Mouse (Mus musculus): ENCODE results near the gene Rnf157.

DNA sequence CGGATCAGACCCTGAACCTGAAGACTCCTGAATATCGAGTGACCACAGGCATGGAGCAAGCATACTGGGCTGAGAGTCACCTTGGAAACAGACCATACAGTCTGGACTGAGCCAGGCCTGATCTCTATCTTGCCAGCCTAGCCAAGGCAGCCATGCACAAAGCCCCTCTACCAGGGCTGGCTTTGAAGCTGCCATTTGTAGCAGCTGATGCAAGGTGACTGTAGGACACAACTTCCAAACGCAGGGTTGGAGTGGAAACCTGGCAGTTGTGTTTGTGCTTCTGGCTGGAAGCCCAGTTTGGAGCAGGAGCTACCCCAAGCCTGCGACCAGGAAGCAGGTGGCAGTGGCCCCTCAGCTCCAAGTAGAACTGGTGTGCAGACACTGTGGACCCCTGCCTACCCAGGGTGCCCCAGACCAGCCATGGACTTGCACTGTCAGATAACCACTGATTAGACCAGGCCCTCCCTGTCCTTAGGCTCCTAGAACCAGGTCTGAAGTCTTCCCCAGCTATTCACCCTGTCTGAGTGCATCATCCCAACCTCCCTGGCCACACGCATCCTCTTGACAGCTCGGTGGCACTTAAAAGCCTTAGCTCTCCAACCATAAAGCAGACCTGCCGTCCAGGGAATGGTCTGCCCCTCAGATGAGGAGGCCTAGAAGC, 27.7 kb upstream of the Rnf157 start:
- TF ChIP-seq POLR2A (IDR thresholded peaks at IDR 0.05; ENCODE audit: insufficient read depth, low read depth, low read length) (no peak), CTCF (IDR thresholded peaks at IDR 0.05; ENCODE audit: insufficient read depth, low read depth, low read length) (no peak)

Measured in olfactory bulb, adult 2 months (tissue).